Mouse (Mus musculus): ENCODE data around the gene Tmem216. TPM values are rescaled to one million over a fixed set of nuclear protein-coding genes. Genes with fewer than 3 reads are reported as not detected.

The Tmem216 gene
- polyA plus RNA-seq, 1 experiment from 2014 or later = 58.2 TPM

- Histone ChIP-seq H3K27ac (ENCODE audit: low read depth, low read length) (no peak overlapping the region), H3K9me3 (ENCODE audit: control insufficient read depth, low read length) (no peaks in the 10 kb centered on the region), H3K27me3 (ENCODE audit: control insufficient read depth, insufficient read depth, low read length) (no peaks in the 10 kb centered on the region), H3K4me3 (ENCODE audit: low read depth, low read length) (no peak overlapping the region), H3K9ac (replicated peaks; ENCODE audit: low read depth, low read length) (no peak overlapping the region), H3K36me3 (ENCODE audit: control insufficient read depth, insufficient read depth, low read length) (peaks cover 15% of the 10 kb centered on the region), H3K4me1 (ENCODE audit: control insufficient read depth, insufficient read depth, low read length) (0 out of 2 replicates have a peak, but pooled peaks cover 3% of the 10 kb centered on the region), H3K4me2 (ENCODE audit: low read depth, low read length) (no peak overlapping the region)
- WGBS = 51% methylated on average over 1 of the region's 1 CpGs
- ATAC-seq (ENCODE audit: low read depth) = no peak
Measured at GRCm38 (mm10) chr19:10520355-10520754, 35.7 kb downstream of the Tmem216 start.

DNA sequence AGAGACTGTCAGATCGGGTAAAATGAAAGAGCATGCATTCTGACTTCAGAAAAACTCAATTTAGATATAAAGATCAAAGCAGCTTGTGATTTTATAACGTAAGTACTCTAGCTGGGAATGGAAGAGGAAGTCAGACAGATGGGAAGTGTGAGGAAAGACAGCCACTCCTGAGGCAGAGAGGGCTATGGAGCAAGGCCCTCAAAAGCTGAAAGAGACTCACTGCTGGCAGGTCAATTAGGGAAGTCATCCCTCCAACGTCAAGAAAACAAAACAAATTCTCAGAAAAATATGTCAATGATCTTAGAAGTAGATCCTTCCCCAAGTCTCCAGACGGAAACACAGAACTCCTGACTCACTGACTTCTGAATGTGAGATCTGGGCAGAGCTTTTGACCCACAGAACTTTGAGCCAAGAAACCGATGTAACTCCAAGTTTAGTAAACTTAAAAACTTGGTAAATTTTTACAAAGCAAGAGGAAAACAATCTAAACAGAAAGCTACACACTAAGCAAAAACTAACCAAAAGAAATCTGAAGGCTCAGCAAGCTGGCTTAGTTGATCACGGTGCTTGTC, 45.2 kb downstream of the Tmem216 start:
- no peak for ATAC-seq (ENCODE audit: low read depth)
- Histone ChIP-seq H3K4me1 (ENCODE audit: control insufficient read depth, insufficient read depth, low read length) (no peaks in the 10 kb centered on the region), H3K9me3 (ENCODE audit: control insufficient read depth, low read length) (no peaks in the 10 kb centered on the region), H3K36me3 (ENCODE audit: control insufficient read depth, insufficient read depth, low read length) (peaks cover 10% of the 10 kb centered on the region), H3K27me3 (ENCODE audit: control insufficient read depth, insufficient read depth, low read length) (no peaks in the 10 kb centered on the region), H3K27ac (ENCODE audit: low read depth, low read length) (no peak overlapping the region), H3K4me2 (ENCODE audit: low read depth, low read length) (no peak overlapping the region), H3K9ac (replicated peaks; ENCODE audit: low read depth, low read length) (no peak overlapping the region), H3K4me3 (ENCODE audit: low read depth, low read length) (no peak overlapping the region)
- whole genome bisulfite sequencing = 84% methylated on average over 6 of the region's 6 CpGs

DNA sequence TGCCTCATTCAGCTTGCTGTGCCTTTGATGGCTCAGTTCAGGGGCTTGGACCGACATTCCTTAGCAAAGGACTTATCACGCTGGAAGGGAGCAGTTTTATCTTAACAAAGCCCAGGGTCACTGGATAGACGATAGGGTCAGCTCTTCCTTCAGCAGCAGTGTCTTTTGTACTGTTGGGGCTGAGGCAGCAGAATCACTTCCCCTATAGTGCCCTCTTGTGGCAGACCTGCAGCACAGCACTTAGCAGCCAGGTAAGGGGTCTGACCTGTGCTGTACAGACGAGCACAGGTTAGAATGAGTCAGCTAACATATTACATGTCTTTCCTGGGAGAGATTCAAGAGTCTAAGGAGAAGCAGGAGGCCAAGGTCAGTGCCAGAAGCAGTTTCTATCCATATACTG, 53.5 kb downstream of the Tmem216 start:
- Histone ChIP-seq H3K4me3 (ENCODE audit: low read depth, low read length) (no peak overlapping the region), H3K36me3 (ENCODE audit: control insufficient read depth, insufficient read depth, low read length) (peaks cover 20% of the 10 kb centered on the region), H3K4me1 (ENCODE audit: control insufficient read depth, insufficient read depth, low read length) (no peaks in the 10 kb centered on the region), H3K9me3 (ENCODE audit: control insufficient read depth, low read length) (no peaks in the 10 kb centered on the region), H3K4me2 (ENCODE audit: low read depth, low read length) (no peak overlapping the region), H3K27ac (ENCODE audit: low read depth, low read length) (no peak overlapping the region), H3K27me3 (ENCODE audit: control insufficient read depth, insufficient read depth, low read length) (no peaks in the 10 kb centered on the region), H3K9ac (replicated peaks; ENCODE audit: low read depth, low read length) (no peak overlapping the region)
- WGBS = 7% methylated on average over 4 of the region's 4 CpGs
- peak; percentile 87 for ATAC-seq (ENCODE audit: low read depth)

DNA sequence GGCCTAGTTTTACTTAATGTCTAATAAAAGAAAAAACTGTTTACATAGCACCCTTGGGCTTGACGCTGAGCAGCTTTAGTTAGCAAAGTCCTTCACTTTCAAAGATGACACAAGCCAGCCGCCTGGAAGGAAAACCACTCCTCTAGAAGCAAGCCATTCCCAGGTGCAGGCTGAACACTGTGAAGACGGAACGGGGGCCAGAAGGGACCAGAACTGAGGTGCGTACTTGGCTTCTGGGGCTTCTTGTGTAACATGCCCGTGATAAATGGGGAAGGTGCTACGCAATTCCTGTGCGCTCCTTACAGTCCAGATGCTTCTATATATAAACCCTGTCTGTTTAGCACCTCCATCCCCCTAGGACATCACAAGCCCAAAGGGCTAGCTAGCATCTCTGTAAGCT, 55.5 kb downstream of the Tmem216 start:
- 91% methylated on average over 8 of the region's 8 CpGs for whole genome bisulfite sequencing
- H3K27me3 ChIP-seq (ENCODE audit: control insufficient read depth, insufficient read depth, low read length) = no peaks in the 10 kb centered on the region
- H3K4me1 ChIP-seq (ENCODE audit: control insufficient read depth, insufficient read depth, low read length) = no peaks in the 10 kb centered on the region
- no peak overlapping the region for H3K27ac ChIP-seq (ENCODE audit: low read depth, low read length)
- no peak overlapping the region for H3K4me3 ChIP-seq (ENCODE audit: low read depth, low read length)
- ATAC-seq (ENCODE audit: low read depth) = no peak
- peaks cover 20% of the 10 kb centered on the region for H3K36me3 ChIP-seq (ENCODE audit: control insufficient read depth, insufficient read depth, low read length)
- H3K9ac ChIP-seq (replicated peaks; ENCODE audit: low read depth, low read length) = no peak overlapping the region
- no peaks in the 10 kb centered on the region for H3K9me3 ChIP-seq (ENCODE audit: control insufficient read depth, low read length)
- no peak overlapping the region for H3K4me2 ChIP-seq (ENCODE audit: low read depth, low read length)

- H3K27me3 ChIP-seq (ENCODE audit: control insufficient read depth, insufficient read depth, low read length) = no peaks in the 10 kb centered on the region
- H3K4me2 ChIP-seq (ENCODE audit: low read depth, low read length) = no peak overlapping the region
- H3K27ac ChIP-seq (ENCODE audit: low read depth, low read length) = no peak overlapping the region
- no peak for ATAC-seq (ENCODE audit: low read depth)
- no peak overlapping the region for H3K4me3 ChIP-seq (ENCODE audit: low read depth, low read length)
- no peak overlapping the region for H3K9ac ChIP-seq (replicated peaks; ENCODE audit: low read depth, low read length)
- no peaks in the 10 kb centered on the region for H3K9me3 ChIP-seq (ENCODE audit: control insufficient read depth, low read length)
- peaks cover 12% of the 10 kb centered on the region for H3K36me3 ChIP-seq (ENCODE audit: control insufficient read depth, insufficient read depth, low read length)
- no peaks in the 10 kb centered on the region for H3K4me1 ChIP-seq (ENCODE audit: control insufficient read depth, insufficient read depth, low read length)
- WGBS = 56% methylated on average over 8 of the region's 8 CpGs
Measured at GRCm38 (mm10) chr19:10497512-10498160, 58.4 kb downstream of the Tmem216 start.

- H3K4me2 ChIP-seq (ENCODE audit: low read depth, low read length) = no peak overlapping the region
- H3K36me3 ChIP-seq (ENCODE audit: control insufficient read depth, insufficient read depth, low read length) = peaks cover 9% of the 10 kb centered on the region
- no peak for ATAC-seq (ENCODE audit: low read depth)
- no peak overlapping the region for H3K9ac ChIP-seq (replicated peaks; ENCODE audit: low read depth, low read length)
- no peaks in the 10 kb centered on the region for H3K9me3 ChIP-seq (ENCODE audit: control insufficient read depth, low read length)
- H3K4me1 ChIP-seq (ENCODE audit: control insufficient read depth, insufficient read depth, low read length) = no peaks in the 10 kb centered on the region
- no peaks in the 10 kb centered on the region for H3K27me3 ChIP-seq (ENCODE audit: control insufficient read depth, insufficient read depth, low read length)
- H3K4me3 ChIP-seq (ENCODE audit: low read depth, low read length) = no peak overlapping the region
- H3K27ac ChIP-seq (ENCODE audit: low read depth, low read length) = no peak overlapping the region
- WGBS = 62% methylated on average over 2 of the region's 2 CpGs
Measured at GRCm38 (mm10) chr19:10496976-10497375, 59.1 kb downstream of the Tmem216 start.

DNA sequence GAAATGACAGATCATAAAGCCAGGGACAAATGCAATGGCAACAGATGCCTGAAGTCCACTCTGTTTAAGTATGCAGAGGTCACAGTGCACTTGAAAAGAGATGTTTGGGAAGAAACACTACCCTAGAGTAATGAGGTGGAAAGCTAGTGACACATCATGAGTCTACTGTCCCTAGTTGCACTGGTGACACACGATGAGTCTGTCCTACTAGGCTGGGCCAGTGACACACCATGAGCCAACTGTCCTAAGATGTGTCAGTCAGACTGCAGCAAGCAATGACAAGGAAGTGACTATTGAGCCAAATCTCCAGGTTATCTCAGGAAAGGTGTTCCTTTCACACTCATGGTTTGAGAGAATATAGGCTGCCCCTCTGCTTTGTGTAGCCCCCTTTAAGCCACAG, 60.4 kb downstream of the Tmem216 start:
- Histone ChIP-seq H3K4me3 (ENCODE audit: low read depth, low read length) (no peak overlapping the region), H3K27ac (ENCODE audit: low read depth, low read length) (no peak overlapping the region), H3K9me3 (ENCODE audit: control insufficient read depth, low read length) (no peaks in the 10 kb centered on the region), H3K36me3 (ENCODE audit: control insufficient read depth, insufficient read depth, low read length) (peaks cover 5% of the 10 kb centered on the region; the same call in 1 of the 2 replicates), H3K4me2 (ENCODE audit: low read depth, low read length) (no peak overlapping the region), H3K4me1 (ENCODE audit: control insufficient read depth, insufficient read depth, low read length) (no peaks in the 10 kb centered on the region), H3K9ac (replicated peaks; ENCODE audit: low read depth, low read length) (no peak overlapping the region), H3K27me3 (ENCODE audit: control insufficient read depth, insufficient read depth, low read length) (no peaks in the 10 kb centered on the region)
- no peak for ATAC-seq (ENCODE audit: low read depth)
- WGBS = 81% methylated on average over 1 of the region's 1 CpGs

GRCm38 (mm10) chr19:10486264-10486738, 69.7 kb downstream of the Tmem216 start:
- no peaks in the 10 kb centered on the region for H3K27me3 ChIP-seq (ENCODE audit: control insufficient read depth, insufficient read depth, low read length)
- 25% methylated on average over 9 of the region's 9 CpGs for WGBS
- H3K27ac ChIP-seq (ENCODE audit: low read depth, low read length) = no peak overlapping the region
- H3K9ac ChIP-seq (replicated peaks; ENCODE audit: low read depth, low read length) = no peak overlapping the region
- no peaks in the 10 kb centered on the region for H3K4me1 ChIP-seq (ENCODE audit: control insufficient read depth, insufficient read depth, low read length)
- no peaks in the 10 kb centered on the region for H3K36me3 ChIP-seq (ENCODE audit: control insufficient read depth, insufficient read depth, low read length)
- no peak overlapping the region for H3K4me3 ChIP-seq (ENCODE audit: low read depth, low read length)
- no peak overlapping the region for H3K4me2 ChIP-seq (ENCODE audit: low read depth, low read length)
- ATAC-seq (ENCODE audit: low read depth) = peak; percentile 90
- no peaks in the 10 kb centered on the region for H3K9me3 ChIP-seq (ENCODE audit: control insufficient read depth, low read length)
